Mouse (Mus musculus) kidney, postnatal 36 days (tissue): ENCODE measurements at regions not wholly inside any gene's neighbourhood (a gene's known extent, or its start where the extent isn't known, plus 50 kb on each side); places are given as distances from the start of the nearest gene placed in this dataset.
A peak's percentile ranks its signal among the peaks of the same experiment; 100 is the strongest.

Source experiments
- DNase-seq, 2 experiments: peaks; one replicate each; pipeline ENCODE4 v3.0.0; 2021 to 2022; ENCODE audit warnings: mixed read lengths in 2 of 2

GRCm38 (mm10) chr4:55475409-55475808 is 56.9 kb downstream of the Klf4 start:
- no peak for DNase-seq

- DNase-seq: no peak
These were observed 58.0 kb downstream of the Klf4 start for GRCm38 (mm10) chr4:55474044-55474788.

DNA sequence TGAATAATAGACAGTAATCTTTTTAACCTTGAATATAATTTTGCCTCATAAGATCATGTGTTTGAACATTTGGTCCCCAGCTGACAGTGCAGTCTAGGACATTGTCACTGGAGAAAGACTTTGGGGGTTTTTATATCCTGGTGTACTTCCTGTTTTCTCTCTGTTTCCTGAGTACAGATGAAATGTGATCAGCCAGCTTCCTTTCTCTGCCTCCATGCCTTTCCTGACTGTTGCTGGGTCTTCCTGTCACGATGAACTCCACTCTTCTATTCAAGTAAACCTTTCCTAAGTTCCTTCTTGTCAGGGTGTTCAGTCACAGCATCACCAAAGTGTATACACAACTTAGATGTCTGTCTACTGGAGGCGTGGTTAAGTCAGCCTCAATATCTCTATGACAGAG is 59.6 kb downstream of the Klf4 start:
- DNase-seq: peak in 1 of 2 experiments; percentile 3

DNA sequence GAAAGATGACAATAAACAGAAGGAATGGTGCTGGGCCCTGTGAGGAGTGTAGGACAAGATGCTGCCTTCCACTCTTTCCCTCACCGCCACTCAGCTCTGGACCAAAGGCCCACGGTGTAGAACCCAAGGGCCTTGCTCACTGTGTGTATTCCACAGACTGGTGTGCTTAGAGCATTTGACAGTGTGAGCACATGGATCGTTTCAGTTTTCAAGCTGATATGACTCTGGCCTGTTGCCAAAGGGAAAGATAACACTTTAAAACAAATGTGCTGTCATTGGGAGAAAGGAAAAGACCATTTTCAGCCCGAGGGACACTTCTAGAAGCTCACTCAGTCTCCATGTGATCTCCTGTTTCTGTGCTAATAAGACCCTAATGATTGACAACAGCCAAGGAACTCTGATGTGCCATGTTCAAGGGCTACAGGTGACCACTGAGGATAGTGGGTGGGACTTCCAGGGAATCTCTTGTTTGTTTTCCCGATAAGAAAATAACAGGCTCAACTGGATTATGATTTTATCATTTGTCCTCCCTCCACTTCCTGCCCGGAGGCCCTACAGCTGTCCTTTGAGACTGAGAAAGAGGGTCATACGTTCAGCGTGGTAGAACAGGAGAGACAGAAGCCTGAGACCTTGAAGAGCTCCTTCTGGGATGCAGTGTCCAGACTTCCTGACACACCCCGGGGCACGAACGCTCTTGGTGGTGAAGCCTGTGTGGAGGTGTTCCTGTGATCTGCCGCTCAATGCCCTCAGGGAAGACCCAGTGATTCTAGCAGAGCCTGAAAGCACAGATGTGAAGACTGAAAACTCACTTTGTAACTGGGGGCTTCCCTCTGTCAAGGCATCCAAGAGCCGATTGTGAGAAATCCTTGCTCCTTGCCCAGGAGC is 61.2 kb downstream of the Klf4 start:
- DNase-seq: peak in 1 of 2 experiments; percentile 35

DNA sequence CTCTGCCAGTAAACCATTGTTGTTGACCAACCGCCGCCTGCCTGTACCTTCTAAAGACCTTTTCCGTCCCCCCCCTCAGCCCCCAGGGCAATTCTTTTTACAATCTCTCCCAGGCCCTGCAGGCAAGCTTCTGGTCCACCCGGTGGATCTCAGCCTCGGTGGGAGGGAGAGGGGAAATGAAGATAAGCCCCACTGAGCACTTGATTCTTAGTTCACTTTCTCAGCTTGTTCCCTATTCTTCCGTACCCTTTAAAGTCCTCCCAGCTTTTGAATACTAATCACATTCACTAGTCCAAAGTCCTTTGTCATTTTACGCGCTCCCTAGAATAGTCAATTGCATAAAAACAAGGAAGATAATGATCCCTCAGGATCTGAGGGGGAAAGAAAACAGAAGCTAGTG is 68.1 kb downstream of the Klf4 start:
- no peak for DNase-seq

GRCm38 (mm10) chr4:55461927-55462326 is 70.3 kb downstream of the Klf4 start:
- DNase-seq: no peak

DNA sequence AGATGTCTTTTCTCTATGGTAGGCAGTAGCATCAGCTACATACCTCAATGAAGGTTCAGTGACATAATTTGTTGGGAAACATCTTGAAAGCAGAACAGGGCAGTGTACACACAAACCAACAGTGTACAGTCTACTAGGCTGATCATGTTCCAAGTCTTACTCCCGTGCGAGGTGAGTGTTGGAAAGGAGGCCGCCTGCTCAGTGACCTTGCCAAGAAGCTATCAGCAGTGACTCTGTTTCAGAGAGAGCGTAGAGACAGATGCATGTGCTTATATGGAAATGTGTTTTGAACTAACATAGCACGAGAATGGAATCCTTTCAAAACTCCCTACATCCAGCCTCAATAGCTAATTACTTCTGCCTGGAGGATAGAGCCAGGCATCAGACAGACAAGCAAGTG is 78.4 kb downstream of the Klf4 start:
- DNase-seq: no peak

GRCm38 (mm10) chr4:55452546-55452945 is 79.7 kb downstream of the Klf4 start:
- no peak for DNase-seq

DNA sequence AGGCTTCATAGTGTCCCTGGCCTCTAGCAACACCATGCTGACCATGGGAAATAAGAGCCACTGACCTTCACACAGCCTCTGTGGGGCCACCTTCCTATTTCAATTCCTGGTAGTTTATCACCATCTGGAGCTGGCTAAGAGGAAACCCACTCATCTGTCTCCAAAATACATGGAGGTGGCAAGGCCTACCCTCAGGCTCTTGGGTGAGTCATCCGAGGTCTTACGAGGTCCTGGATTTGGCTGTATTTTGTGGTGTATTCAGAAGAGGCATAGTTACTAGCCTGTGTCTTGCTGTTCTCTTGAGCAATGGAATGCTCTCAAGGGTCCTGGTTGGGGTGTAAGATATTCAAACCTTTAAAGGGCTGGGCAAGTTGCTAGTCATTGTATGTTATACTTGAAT is 80.6 kb downstream of the Klf4 start:
- no peak for DNase-seq

DNA sequence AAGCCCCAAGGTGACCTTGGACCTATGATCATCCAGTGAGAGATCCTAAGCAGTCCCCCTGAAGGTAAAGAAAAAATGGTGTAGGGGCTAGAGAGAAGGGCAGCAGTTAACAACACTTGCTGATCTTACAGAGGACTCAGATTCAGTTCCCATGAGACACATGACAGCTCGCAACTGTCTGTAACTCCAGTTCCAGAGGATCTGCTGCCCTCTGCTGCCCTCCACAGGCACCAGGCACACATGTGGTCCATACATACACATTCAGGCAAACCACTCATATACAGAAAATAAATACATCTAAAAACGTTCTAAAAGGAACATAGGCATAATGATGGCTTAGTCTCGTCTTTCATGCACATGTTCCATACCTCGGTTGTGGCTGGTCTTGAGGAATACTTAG is 81.2 kb downstream of the Klf4 start:
- peak in 1 of 2 experiments; percentile 36 for DNase-seq

GRCm38 (mm10) chr4:55443489-55443888 is 88.8 kb downstream of the Klf4 start:
- no peak for DNase-seq

- no peak for DNase-seq
These were observed 90.2 kb downstream of the Klf4 start for GRCm38 (mm10) chr4:55442098-55442497.
